ENCODE assay signal across 9 mouse cellular contexts in the genomic region with DNA sequence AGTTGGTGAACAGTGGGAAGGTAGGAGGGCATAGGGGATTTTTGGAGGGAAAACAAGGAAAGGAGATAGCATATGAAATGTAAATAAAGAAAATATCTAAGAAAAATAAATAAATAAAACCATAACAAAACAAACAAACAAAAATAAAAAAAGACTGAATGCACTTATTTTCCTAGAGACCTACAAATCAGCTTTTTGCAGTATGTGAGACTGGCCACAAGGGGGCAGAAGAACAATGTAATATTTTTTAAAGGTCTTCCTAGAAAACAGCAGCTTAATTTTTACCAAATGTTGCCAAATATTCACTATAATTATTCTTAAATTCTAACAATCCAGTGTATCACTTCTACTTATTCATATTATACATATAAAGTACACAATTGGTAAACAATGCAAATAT.
DNase-seq lines count a peak whose midpoint lies in the region; ATAC-seq and TF ChIP-seq lines count a peak whose summit lies in the region.
"Had no signal": no experiment of that assay in that cellular context is flagged by ENCODE, and none has a peak within 500 bp of the region (broad histone marks: within the 10 kb centered on the region; RNA-seq: fewer than 3 reads in every experiment).

No protein-coding gene starts in this region.

- TF ChIP-seq CTCF in hindbrain, postnatal 0 days (IDR thresholded peaks at IDR 0.05; ENCODE audit: low read depth), result peak; percentile 55
- peak; percentile 67 for TF ChIP-seq CTCF in stomach, postnatal 0 days (IDR thresholded peaks at IDR 0.05; ENCODE audit: low read depth)

- no peak overlapping the region for H3K9ac ChIP-seq in hindbrain, postnatal 0 days (replicated peaks; ENCODE audit: low read length)
- H3K9ac ChIP-seq in hindbrain, embryonic 16.5 days (ENCODE audit: low read depth, low read length), result no peak overlapping the region
- no peak overlapping the region for H3K9ac ChIP-seq in stomach, postnatal 0 days (ENCODE audit: low read length)
- H3K9ac ChIP-seq: forebrain, embryonic 15.5 days; liver, embryonic 15.5 days had no signal

- no peaks in the 10 kb centered on the region for H3K36me3 ChIP-seq in hindbrain, postnatal 0 days (ENCODE audit: insufficient read depth, low read length)
- H3K36me3 ChIP-seq in hindbrain, embryonic 16.5 days (ENCODE audit: control insufficient read depth, insufficient read depth, low read length), result no peaks in the 10 kb centered on the region
- no peaks in the 10 kb centered on the region for H3K36me3 ChIP-seq in stomach, postnatal 0 days (ENCODE audit: control insufficient read depth, insufficient read depth, low read length)
- H3K36me3 ChIP-seq: forebrain, embryonic 15.5 days; liver, embryonic 15.5 days had no signal

- no peaks in the 10 kb centered on the region for H3K27me3 ChIP-seq in hindbrain, postnatal 0 days (ENCODE audit: insufficient read depth, low read length)
- no peaks in the 10 kb centered on the region for H3K27me3 ChIP-seq in hindbrain, embryonic 16.5 days (replicated peaks; ENCODE audit: control insufficient read depth, insufficient read depth, low read length)
- H3K27me3 ChIP-seq in stomach, postnatal 0 days (ENCODE audit: control insufficient read depth, insufficient read depth, low read length), result no peaks in the 10 kb centered on the region
- H3K27me3 ChIP-seq: forebrain, embryonic 15.5 days; liver, embryonic 15.5 days had no signal

- H3K27ac ChIP-seq in hindbrain, postnatal 0 days, result no peak overlapping the region
- H3K27ac ChIP-seq in hindbrain, embryonic 16.5 days (ENCODE audit: low read depth, low read length), result no peak overlapping the region
- no peak overlapping the region for H3K27ac ChIP-seq in stomach, postnatal 0 days (replicated peaks)
- H3K27ac ChIP-seq: forebrain, embryonic 15.5 days; liver, embryonic 15.5 days had no signal

- no peaks in the 10 kb centered on the region for H3K4me1 ChIP-seq in hindbrain, postnatal 0 days (ENCODE audit: insufficient read depth, low read length)
- H3K4me1 ChIP-seq in hindbrain, embryonic 16.5 days (ENCODE audit: control insufficient read depth, insufficient read depth, low read depth, low read length), result no peaks in the 10 kb centered on the region
- no peaks in the 10 kb centered on the region for H3K4me1 ChIP-seq in stomach, postnatal 0 days (replicated peaks; ENCODE audit: control insufficient read depth, insufficient read depth)
- H3K4me1 ChIP-seq: forebrain, embryonic 15.5 days; liver, embryonic 15.5 days had no signal

- H3K9me3 ChIP-seq in hindbrain, postnatal 0 days (ENCODE audit: low read length), result no peaks in the 10 kb centered on the region
- H3K9me3 ChIP-seq in hindbrain, embryonic 16.5 days (ENCODE audit: control insufficient read depth, low read length), result no peaks in the 10 kb centered on the region; the same call in 1 of the 2 replicates
- no peaks in the 10 kb centered on the region for H3K9me3 ChIP-seq in stomach, postnatal 0 days (ENCODE audit: control insufficient read depth, low read length)
- H3K9me3 ChIP-seq: forebrain, embryonic 15.5 days; liver, embryonic 15.5 days had no signal

- no peak for ATAC-seq in hindbrain, postnatal 0 days
- no peak for ATAC-seq in hindbrain, embryonic 16.5 days
- no peak for ATAC-seq in stomach, postnatal 0 days (ENCODE audit: low FRiP score, low TSS enrichment)
- ATAC-seq: forebrain, embryonic 15.5 days had no signal

- peak; percentile 65 for DNase-seq in hindbrain, postnatal 0 days (ENCODE audit: low spot score)
- peak; percentile 38 for DNase-seq in testis, postnatal 10 days (ENCODE audit: low spot score)
- no peak for DNase-seq in testis, postnatal 14 days (ENCODE audit: low spot score)
- DNase-seq in embryo, embryonic 11.5 days (ENCODE audit: low read depth, low spot score), result peak; percentile 1
- DNase-seq in stomach, postnatal 0 days (ENCODE audit: low spot score), result no peak
- DNase-seq in thymus, postnatal 10 days (ENCODE audit: low spot score in 2 of 2), result no peak

- H3K4me2 ChIP-seq in hindbrain, postnatal 0 days (ENCODE audit: low read depth, low read length), result no peak overlapping the region
- no peak overlapping the region for H3K4me2 ChIP-seq in hindbrain, embryonic 16.5 days (ENCODE audit: low read length)
- H3K4me2 ChIP-seq in stomach, postnatal 0 days (replicated peaks; ENCODE audit: low read depth), result no peak overlapping the region
- H3K4me2 ChIP-seq: forebrain, embryonic 15.5 days; liver, embryonic 15.5 days had no signal

- no peak overlapping the region for H3K4me3 ChIP-seq in hindbrain, postnatal 0 days (ENCODE audit: low read length)
- H3K4me3 ChIP-seq in hindbrain, embryonic 16.5 days (ENCODE audit: low read length), result no peak overlapping the region
- no peak overlapping the region for H3K4me3 ChIP-seq in stomach, postnatal 0 days (ENCODE audit: low read depth, low read length)
- H3K4me3 ChIP-seq: forebrain, embryonic 15.5 days; liver, embryonic 15.5 days had no signal

- TF ChIP-seq EP300 in stomach, postnatal 0 days (optimal IDR thresholded peaks at IDR 0.05), result no peak

Comparison
In these comparisons a context has a peak if more than half of its experiments do, and no peak if none do; other contexts are left out.
1. DNase-seq: peak in hindbrain, postnatal 0 days (single experiment), testis, postnatal 10 days (single experiment) and embryo, embryonic 11.5 days (single experiment); none in testis, postnatal 14 days (single experiment), stomach, postnatal 0 days (single experiment) and thymus, postnatal 10 days (0 of 2).